Comparison of ENCODE assay signal across 25 mouse cellular contexts in genomic region chr1:59569301-59569700, GRCm38 (mm10). TPM values are rescaled to one million over a fixed set of nuclear protein-coding genes. Genes with fewer than 3 reads are reported as not detected.
"Had no signal": no experiment of that assay in that cellular context is flagged by ENCODE, and none has a peak within 500 bp of the region (broad histone marks: within the 10 kb centered on the region; RNA-seq: fewer than 3 reads in every experiment).

No protein-coding gene starts in this region.

- H3K4me3 ChIP-seq: heart, embryonic 13.5 days; heart, embryonic 15.5 days; hindbrain, embryonic 13.5 days; hindbrain, embryonic 15.5 days; kidney, embryonic 15.5 days; limb, embryonic 13.5 days; limb, embryonic 15.5 days; liver, embryonic 12.5 days had no signal

- H3K9me3 ChIP-seq: heart, embryonic 13.5 days; heart, embryonic 15.5 days; hindbrain, embryonic 13.5 days; hindbrain, embryonic 15.5 days; kidney, embryonic 15.5 days; limb, embryonic 13.5 days; limb, embryonic 15.5 days; liver, embryonic 12.5 days had no signal

- H3K4me1 ChIP-seq: heart, embryonic 13.5 days; heart, embryonic 15.5 days; liver, embryonic 12.5 days had no signal

- H3K9ac ChIP-seq: heart, embryonic 13.5 days; heart, embryonic 15.5 days; hindbrain, embryonic 13.5 days; hindbrain, embryonic 15.5 days; kidney, embryonic 15.5 days; limb, embryonic 13.5 days; limb, embryonic 15.5 days; liver, embryonic 12.5 days; liver, embryonic 14.5 days had no signal

- ATAC-seq: hindbrain, postnatal 0 days; intestine, embryonic 16.5 days; liver, embryonic 12.5 days had no signal

- H3K27me3 ChIP-seq: heart, embryonic 15.5 days; hindbrain, embryonic 13.5 days; hindbrain, embryonic 15.5 days; kidney, embryonic 15.5 days; limb, embryonic 13.5 days; limb, embryonic 15.5 days; liver, embryonic 12.5 days had no signal

- H3K27ac ChIP-seq: heart, embryonic 13.5 days; heart, embryonic 15.5 days; hindbrain, embryonic 13.5 days; hindbrain, embryonic 15.5 days; hindbrain, postnatal 0 days; kidney, embryonic 15.5 days; kidney, postnatal 0 days; limb, embryonic 13.5 days; limb, embryonic 15.5 days; liver, embryonic 12.5 days; liver, embryonic 14.5 days had no signal

- H3K4me2 ChIP-seq: heart, embryonic 11.5 days; heart, embryonic 13.5 days; heart, embryonic 15.5 days; hindbrain, embryonic 13.5 days; hindbrain, embryonic 15.5 days; kidney, embryonic 15.5 days; limb, embryonic 13.5 days; limb, embryonic 15.5 days; liver, embryonic 12.5 days had no signal

- DNase-seq: gastrocnemius, postnatal 14 days; gastrocnemius, postnatal 36 days; heart, postnatal 14 days; heart, postnatal 36 days; kidney, adult 11 months; kidney, adult 2 months; kidney, adult 9 months; kidney, postnatal 14 days; kidney, postnatal 36 days; layer of hippocampus, adult 9-11 months; layer of hippocampus, postnatal 36 days; left cerebral cortex, postnatal 4 days had no signal

- H3K36me3 ChIP-seq: heart, embryonic 13.5 days; heart, embryonic 15.5 days; hindbrain, embryonic 13.5 days; hindbrain, embryonic 15.5 days; kidney, embryonic 15.5 days; limb, embryonic 13.5 days; limb, embryonic 15.5 days; liver, embryonic 12.5 days had no signal

RNA-seq across cellular contexts. Expression of gene Gm973, which starts 53.2 kb away (rescaled TPM):
- polyA plus RNA-seq: liver, embryonic 12.5 days had no signal
